Mouse (Mus musculus) forebrain, embryonic 15.5 days (tissue): ENCODE results near the gene Lrmda. TPM values are rescaled to one million over a fixed set of nuclear protein-coding genes. Genes with fewer than 3 reads are reported as not detected.

Experiments used
- ATAC-seq: fragments of 200-750 bp; cut with Nextera tagmentation; replicated peaks from 2 replicates; pipeline ENCODE4 v1.8.0; 2017; ENCODE audit warnings: mild to moderate bottlenecking, moderate TSS enrichment, moderate library complexity
- H3K27ac ChIP-seq: fragments of 300-500 bp; sonication (generic); replicated peaks from 2 replicates; pipeline ENCODE4 v1.5.1; 2015; ENCODE audit warnings: mild to moderate bottlenecking, inconsistent platforms
- H3K27me3 ChIP-seq: fragments of 300-500 bp; sonication (generic); 2 replicates; pipeline ENCODE4 v1.6.1; 2015; ENCODE audit warnings: inconsistent platforms
- H3K36me3 ChIP-seq: fragments of 300-500 bp; sonication (generic); 2 replicates; pipeline ENCODE4 v1.6.1; 2015; ENCODE audit warnings: mild to moderate bottlenecking, inconsistent platforms
- H3K4me1 ChIP-seq: fragments of 300-500 bp; sonication (generic); 2 replicates; pipeline ENCODE4 v1.6.1; 2015; ENCODE audit warnings: inconsistent platforms
- H3K4me2 ChIP-seq: fragments of 300-500 bp; sonication (generic); replicated peaks from 2 replicates; pipeline ENCODE4 v1.6.1; 2015; ENCODE audit warnings: mild to moderate bottlenecking, inconsistent platforms
- H3K4me3 ChIP-seq: fragments of 300-500 bp; sonication (generic); 2 replicates; pipeline ENCODE4 v1.5.1; 2015; ENCODE audit warnings: mild to moderate bottlenecking, inconsistent platforms
- H3K9ac ChIP-seq: fragments of 300-500 bp; sonication (generic); replicated peaks from 2 replicates; pipeline ENCODE4 v1.6.1; 2015; ENCODE audit warnings: mild to moderate bottlenecking, inconsistent platforms
- H3K9me3 ChIP-seq: fragments of 300-500 bp; sonication (generic); 2 replicates; pipeline ENCODE4 v1.6.1; 2016; ENCODE audit warnings: inconsistent platforms
- WGBS: fragments of 180-500 bp; shearing (Covaris S2); methylation state at CpG from one replicate; pipeline ENCODE4 v1.1.7; 2015; ENCODE audit warnings: mixed read lengths; 5-methylcytosine and 5-hydroxymethylcytosine counted together
- polyA plus RNA-seq: library from polyadenylated mRNA; unstranded; fragments of >200 nt; fragmentation: Nextera tagmentation; extraction: Ambion mirVana; gene quantifications from 2 replicates; pipeline ENCODE4 v1.2.1, GENCODE M21; 2015

Gene Lrmda
- polyA plus RNA-seq, 1 experiment from 2014 or later: 0.15 TPM

GRCm38 (mm10) chr14:22020885-22021284 lies 1.4 kb downstream of the Lrmda start:
- WGBS: 16% methylated on average over 2 of the region's 2 CpGs
- Histone ChIP-seq H3K36me3 (no peaks in the 10 kb centered on the region), H3K27me3 (peaks cover 39% of the 10 kb centered on the region; the same call in 1 of the 2 replicates), H3K4me3 (no peak overlapping the region), H3K9me3 (no peaks in the 10 kb centered on the region), H3K4me1 (peaks cover 6% of the 10 kb centered on the region), H3K9ac (no peak overlapping the region), H3K27ac (no peak overlapping the region), H3K4me2 (no peak overlapping the region)
- 0 out of 2 replicates have a peak, but pooled peaks have one; percentile 26 for ATAC-seq

- Histone ChIP-seq H3K9me3 (no peaks in the 10 kb centered on the region), H3K4me1 (peaks cover 6% of the 10 kb centered on the region), H3K27me3 (peaks cover 36% of the 10 kb centered on the region; the same call in 1 of the 2 replicates), H3K9ac (no peak overlapping the region), H3K27ac (no peak overlapping the region), H3K4me2 (no peak overlapping the region), H3K36me3 (no peaks in the 10 kb centered on the region), H3K4me3 (no peak overlapping the region)
- WGBS: 71% methylated on average over 4 of the region's 4 CpGs
- no peak for ATAC-seq
Observed at GRCm38 (mm10) chr14:22023533-22023932, 4.0 kb downstream of the Lrmda start.

- H3K36me3 ChIP-seq: no peaks in the 10 kb centered on the region
- peaks cover 29% of the 10 kb centered on the region for H3K4me1 ChIP-seq
- H3K9ac ChIP-seq: no peak overlapping the region
- no peak overlapping the region for H3K4me2 ChIP-seq
- ATAC-seq: peak; percentile 50
- H3K9me3 ChIP-seq: no peaks in the 10 kb centered on the region
- H3K27me3 ChIP-seq: peaks cover 64% of the 10 kb centered on the region
- H3K27ac ChIP-seq: peak overlapping the region; percentile 58; the same call in 1 of the 2 replicates
- H3K4me3 ChIP-seq: no peak overlapping the region
- 10% methylated on average over 3 of the region's 3 CpGs for WGBS
Observed at GRCm38 (mm10) chr14:22035900-22036299, 16.4 kb downstream of the Lrmda start.

GRCm38 (mm10) chr14:22036338-22036737 lies 16.8 kb downstream of the Lrmda start:
- no peak overlapping the region for H3K4me3 ChIP-seq
- H3K9me3 ChIP-seq: no peaks in the 10 kb centered on the region
- H3K27me3 ChIP-seq: peaks cover 69% of the 10 kb centered on the region
- H3K9ac ChIP-seq: no peak overlapping the region
- 0 out of 2 replicates have a peak, but pooled peaks have one; percentile 21 for ATAC-seq
- 21% methylated on average over 6 of the region's 6 CpGs for WGBS
- peak overlapping the region; percentile 58 for H3K27ac ChIP-seq
- H3K4me2 ChIP-seq: 0 out of 2 replicates have a peak overlapping the region, but pooled peaks have one; percentile 12
- peaks cover 29% of the 10 kb centered on the region for H3K4me1 ChIP-seq
- no peaks in the 10 kb centered on the region for H3K36me3 ChIP-seq

- Histone ChIP-seq H3K9ac (no peak overlapping the region), H3K27me3 (peaks cover 74% of the 10 kb centered on the region), H3K9me3 (no peaks in the 10 kb centered on the region), H3K4me1 (peaks cover 29% of the 10 kb centered on the region), H3K36me3 (no peaks in the 10 kb centered on the region), H3K4me3 (0 out of 2 replicates have a peak overlapping the region, but pooled peaks have one; percentile 7), H3K27ac (peak overlapping the region; percentile 58), H3K4me2 (peak overlapping the region; percentile 25; the same call in 1 of the 2 replicates)
- ATAC-seq: peak; percentile 27
- 23% methylated on average over 12 of the region's 12 CpGs for WGBS
Observed at GRCm38 (mm10) chr14:22036802-22037497, 17.4 kb downstream of the Lrmda start.

DNA sequence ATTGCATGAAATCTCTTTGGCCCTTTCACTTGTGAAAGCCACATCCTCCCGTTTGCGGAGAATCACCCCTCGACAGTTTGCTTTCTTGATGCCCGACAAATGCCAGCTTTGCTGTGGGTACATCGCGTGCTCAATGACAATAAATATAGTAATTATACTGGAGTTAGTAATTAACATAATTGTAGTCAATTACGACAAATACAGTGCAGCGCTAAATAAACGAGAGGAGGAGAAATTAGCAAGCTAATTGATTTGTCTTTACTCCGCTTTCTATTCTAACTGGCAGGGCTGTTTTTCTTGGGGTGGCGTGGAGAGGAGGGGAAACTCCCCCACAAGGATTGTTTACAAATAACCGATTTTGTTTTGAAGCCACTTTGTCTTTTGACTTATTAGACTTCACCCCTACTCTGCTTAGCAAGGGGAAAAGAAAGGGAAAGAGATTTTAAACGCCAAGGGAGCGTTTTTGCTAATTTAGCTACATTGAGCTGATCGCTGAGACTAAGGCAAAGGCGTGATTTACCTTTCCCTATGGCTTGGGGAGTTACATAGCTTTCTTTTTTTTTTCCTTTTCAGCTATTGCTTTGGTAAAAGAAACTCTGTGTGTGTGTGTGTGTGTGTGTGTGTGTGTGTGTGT lies 18.1 kb downstream of the Lrmda start:
- Histone ChIP-seq H3K36me3 (no peaks in the 10 kb centered on the region), H3K27ac (peak overlapping the region; percentile 47), H3K4me3 (0 out of 2 replicates have a peak overlapping the region, but pooled peaks have one; percentile 7), H3K4me1 (peaks cover 29% of the 10 kb centered on the region), H3K27me3 (peaks cover 74% of the 10 kb centered on the region), H3K9me3 (no peaks in the 10 kb centered on the region), H3K9ac (no peak overlapping the region), H3K4me2 (peak overlapping the region; percentile 25)
- ATAC-seq: peak; percentile 72
- 14% methylated on average over 16 of the region's 16 CpGs for WGBS

GRCm38 (mm10) chr14:22042146-22042545 lies 22.6 kb downstream of the Lrmda start:
- no peaks in the 10 kb centered on the region for H3K9me3 ChIP-seq
- H3K36me3 ChIP-seq: no peaks in the 10 kb centered on the region
- WGBS: 91% methylated on average over 6 of the region's 6 CpGs
- no peak overlapping the region for H3K9ac ChIP-seq
- no peak overlapping the region for H3K4me2 ChIP-seq
- ATAC-seq: no peak
- H3K27ac ChIP-seq: no peak overlapping the region
- peaks cover 36% of the 10 kb centered on the region for H3K27me3 ChIP-seq
- H3K4me1 ChIP-seq: peaks cover 12% of the 10 kb centered on the region
- no peak overlapping the region for H3K4me3 ChIP-seq

DNA sequence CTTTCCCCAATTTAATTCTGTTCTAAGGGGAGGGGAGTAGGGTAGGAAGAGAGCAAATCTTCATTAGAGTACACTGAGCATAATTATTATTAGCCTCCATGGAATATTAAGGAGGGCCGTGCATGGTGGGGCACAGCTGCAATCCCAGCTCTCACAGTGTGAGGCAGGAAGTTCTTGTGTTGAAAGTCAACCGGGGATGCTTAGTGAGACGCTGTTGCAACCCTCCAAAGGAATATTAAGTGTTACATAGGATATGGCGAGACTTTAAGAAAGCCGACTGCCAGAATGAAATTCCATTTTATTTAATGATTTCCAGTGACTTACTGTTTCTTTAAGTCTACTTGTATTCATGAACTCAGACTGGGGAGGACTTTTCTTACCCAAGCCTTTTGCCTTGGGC lies 23.9 kb downstream of the Lrmda start:
- no peaks in the 10 kb centered on the region; the same call in 1 of the 2 replicates for H3K4me1 ChIP-seq
- H3K36me3 ChIP-seq: no peaks in the 10 kb centered on the region
- H3K9ac ChIP-seq: no peak overlapping the region
- ATAC-seq: no peak
- H3K9me3 ChIP-seq: no peaks in the 10 kb centered on the region
- no peak overlapping the region for H3K27ac ChIP-seq
- H3K4me3 ChIP-seq: no peak overlapping the region
- 84% methylated on average over 5 of the region's 5 CpGs for WGBS
- H3K4me2 ChIP-seq: no peak overlapping the region
- peaks cover 36% of the 10 kb centered on the region for H3K27me3 ChIP-seq

DNA sequence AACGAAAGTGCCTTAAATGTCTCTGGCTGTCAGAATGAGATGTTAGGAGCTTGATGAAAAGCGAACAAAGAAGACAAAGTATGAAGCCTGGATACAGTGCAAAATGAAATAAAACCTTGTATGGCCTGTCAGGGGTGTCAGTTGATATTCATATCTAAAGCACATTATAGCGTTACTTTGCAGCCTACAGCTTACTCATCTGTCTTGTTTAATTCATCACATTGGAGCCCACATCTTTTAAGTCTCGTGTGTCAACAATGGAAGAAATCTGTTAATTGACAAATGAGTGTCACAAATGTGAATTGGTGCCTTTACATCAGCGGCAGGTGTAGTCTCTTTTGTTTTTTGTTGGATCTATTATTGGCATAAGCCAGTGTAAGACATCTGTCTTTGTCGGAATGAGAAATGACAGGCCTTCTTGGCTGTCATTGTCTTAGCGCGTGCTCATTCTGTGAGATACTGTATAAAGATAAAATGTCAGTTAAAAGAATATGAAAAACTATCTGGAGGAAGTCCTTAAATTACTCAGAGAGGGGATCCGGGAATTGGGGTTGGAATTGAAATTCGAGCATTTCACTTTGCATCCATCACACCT lies 26.8 kb downstream of the Lrmda start:
- Histone ChIP-seq H3K9me3 (no peaks in the 10 kb centered on the region), H3K4me1 (no peaks in the 10 kb centered on the region), H3K27ac (peak overlapping the region; percentile 46; the same call in 1 of the 2 replicates), H3K4me2 (no peak overlapping the region), H3K4me3 (no peak overlapping the region), H3K36me3 (no peaks in the 10 kb centered on the region), H3K9ac (no peak overlapping the region), H3K27me3 (peaks cover 13% of the 10 kb centered on the region; the same call in 1 of the 2 replicates)
- WGBS: 74% methylated on average over 10 of the region's 10 CpGs
- ATAC-seq: peak; percentile 53; the same call in 1 of the 2 replicates

- 76% methylated on average over 18 of the region's 18 CpGs for WGBS
- H3K27ac ChIP-seq: no peak overlapping the region
- no peak for ATAC-seq
- no peaks in the 10 kb centered on the region for H3K9me3 ChIP-seq
- no peak overlapping the region for H3K9ac ChIP-seq
- peaks cover 8% of the 10 kb centered on the region; the same call in 1 of the 2 replicates for H3K27me3 ChIP-seq
- H3K4me3 ChIP-seq: no peak overlapping the region
- no peaks in the 10 kb centered on the region for H3K36me3 ChIP-seq
- H3K4me2 ChIP-seq: no peak overlapping the region
- 0 out of 2 replicates have a peak, but pooled peaks cover 4% of the 10 kb centered on the region for H3K4me1 ChIP-seq
Observed at GRCm38 (mm10) chr14:22048068-22048899, 28.8 kb downstream of the Lrmda start.

GRCm38 (mm10) chr14:22048900-22049199 lies 29.3 kb downstream of the Lrmda start:
- Histone ChIP-seq H3K4me1 (0 out of 2 replicates have a peak, but pooled peaks cover 4% of the 10 kb centered on the region), H3K9me3 (no peaks in the 10 kb centered on the region), H3K27ac (no peak overlapping the region), H3K4me2 (no peak overlapping the region), H3K4me3 (no peak overlapping the region), H3K27me3 (peaks cover 8% of the 10 kb centered on the region; the same call in 1 of the 2 replicates), H3K9ac (no peak overlapping the region), H3K36me3 (no peaks in the 10 kb centered on the region)
- ATAC-seq: no peak
- WGBS: 75% methylated on average over 6 of the region's 6 CpGs
